Mouse (Mus musculus) megakaryocyte, embryonic 14.5 days (primary cell): Measurements from ENCODE around the gene Dnmt3a. TPM values are rescaled to one million over a fixed set of nuclear protein-coding genes. Genes with fewer than 3 reads are reported as not detected.

Experiments used
- H3K27me3 ChIP-seq: replicated peaks from 2 replicates; pipeline ENCODE3; 2012; ENCODE audit warnings: inconsistent platforms
- H3K36me3 ChIP-seq: replicated peaks from 2 replicates; pipeline ENCODE3; 2012; ENCODE audit warnings: low read length, inconsistent platforms, mixed read lengths
- H3K4me1 ChIP-seq: 2 replicates; pipeline ENCODE4 v1.6.1; 2012; ENCODE audit warnings: inconsistent platforms
- H3K4me3 ChIP-seq: replicated peaks from 2 replicates; pipeline ENCODE3; 2012; ENCODE audit warnings: moderate library complexity, mild to moderate bottlenecking, inconsistent platforms
- H3K9me3 ChIP-seq: 2 replicates; pipeline ENCODE4 v1.6.1; 2012; ENCODE audit warnings: inconsistent platforms
- FLI1 ChIP-seq: IDR thresholded peaks from 2 replicates; pipeline ENCODE4 v1.6.1; 2012; ENCODE audit warnings: low read length, inconsistent platforms, mixed read lengths
- GATA1 ChIP-seq: IDR thresholded peaks from 3 replicates; pipeline ENCODE4 v1.6.1; 2012; ENCODE audit warnings: mixed read lengths, low read length, inconsistent platforms, borderline replicate concordance
- polyA plus RNA-seq: library from polyadenylated mRNA; stranded (reverse); fragments of >175 nt; gene quantifications from 2 replicates; pipeline ENCODE4 v1.2.3, GENCODE M21; 2012; ENCODE audit warnings: low replicate concordance; ENCODE audit not compliant: insufficient read depth

The Dnmt3a gene
- polyA plus RNA-seq, 1 experiment, result 30.1 TPM

DNA sequence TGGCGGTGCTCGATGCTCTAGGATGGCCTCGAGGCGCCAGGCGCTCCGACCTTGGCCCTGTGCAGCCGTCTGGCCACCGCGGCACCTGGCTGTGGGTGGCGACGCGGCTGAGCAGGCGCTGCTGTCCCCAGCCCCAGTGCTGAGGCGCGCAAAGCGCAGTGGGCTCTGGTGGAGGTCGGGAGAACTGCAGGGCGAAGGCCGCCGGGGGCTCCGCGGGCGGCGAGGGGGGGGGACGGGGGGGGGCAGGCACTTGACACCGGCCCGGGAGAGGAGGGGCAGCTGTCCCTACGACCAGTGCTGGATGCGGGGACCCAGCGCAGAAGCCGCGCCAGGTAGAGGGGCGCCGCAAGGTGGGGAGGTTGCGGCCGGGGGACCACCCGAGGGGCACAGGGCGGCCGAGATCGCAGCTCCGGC, 471 bp downstream of the Dnmt3a start:
- H3K27me3 ChIP-seq, result peaks cover 29% of the 10 kb centered on the region
- H3K4me3 ChIP-seq, result peak overlapping the region; percentile 94

DNA sequence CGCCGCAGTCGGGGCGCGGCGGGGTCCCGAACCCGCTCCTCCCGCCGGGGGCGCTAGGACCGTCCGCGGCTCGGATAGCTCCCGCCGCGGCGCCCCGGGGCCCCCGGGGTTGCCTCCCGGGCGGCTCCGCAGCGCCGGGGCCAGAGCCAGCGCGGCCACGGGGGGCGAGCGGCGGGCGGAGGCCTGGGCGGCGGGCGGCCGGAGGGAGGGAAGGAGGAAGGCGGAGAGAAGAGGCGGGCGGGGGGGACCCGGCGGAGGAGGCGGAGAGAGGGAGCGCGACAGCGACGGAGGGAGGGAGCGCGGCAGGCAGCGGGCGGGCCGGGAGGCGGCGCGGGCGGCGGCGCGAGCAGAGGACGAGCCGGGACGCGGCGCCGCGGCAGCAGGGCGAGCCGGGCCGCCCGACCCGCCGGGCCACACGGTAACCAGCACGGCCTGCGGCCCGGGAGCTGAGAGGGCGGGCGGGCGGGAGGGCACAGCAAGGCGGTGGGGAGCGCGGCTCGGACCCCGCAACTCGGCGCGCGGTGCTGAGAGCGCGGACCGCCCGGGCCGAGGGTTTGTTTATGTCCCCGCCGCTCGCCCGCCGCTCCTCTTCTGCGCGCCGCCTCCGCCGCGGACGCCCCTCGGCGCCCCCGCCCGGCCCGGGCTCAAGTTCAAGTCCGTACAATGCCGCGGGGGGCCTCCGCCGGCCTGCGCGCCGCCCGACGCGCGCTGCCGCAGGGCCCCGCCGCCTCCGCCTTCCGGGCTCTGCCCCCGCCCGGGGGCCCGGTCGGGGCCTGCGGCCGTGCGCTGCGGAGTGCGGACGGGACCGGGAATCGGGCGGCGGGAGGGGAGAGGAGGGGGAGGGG, 1.1 kb downstream of the Dnmt3a start:
- H3K36me3 ChIP-seq, result peaks cover 9% of the 10 kb centered on the region
- H3K4me1 ChIP-seq, result peaks cover 61% of the 10 kb centered on the region
- H3K9me3 ChIP-seq, result no peaks in the 10 kb centered on the region
- TF ChIP-seq FLI1, result no peak
- TF ChIP-seq GATA1, result no peak
- H3K27me3 ChIP-seq, result peaks cover 29% of the 10 kb centered on the region
- peak overlapping the region; percentile 94 for H3K4me3 ChIP-seq

More for the DNA sequence above, 471 bp downstream of the Dnmt3a start:
- Histone ChIP-seq H3K9me3 (no peaks in the 10 kb centered on the region), H3K36me3 (peaks cover 9% of the 10 kb centered on the region), H3K4me1 (peaks cover 61% of the 10 kb centered on the region)
- no peak for TF ChIP-seq FLI1
- no peak for TF ChIP-seq GATA1

DNA sequence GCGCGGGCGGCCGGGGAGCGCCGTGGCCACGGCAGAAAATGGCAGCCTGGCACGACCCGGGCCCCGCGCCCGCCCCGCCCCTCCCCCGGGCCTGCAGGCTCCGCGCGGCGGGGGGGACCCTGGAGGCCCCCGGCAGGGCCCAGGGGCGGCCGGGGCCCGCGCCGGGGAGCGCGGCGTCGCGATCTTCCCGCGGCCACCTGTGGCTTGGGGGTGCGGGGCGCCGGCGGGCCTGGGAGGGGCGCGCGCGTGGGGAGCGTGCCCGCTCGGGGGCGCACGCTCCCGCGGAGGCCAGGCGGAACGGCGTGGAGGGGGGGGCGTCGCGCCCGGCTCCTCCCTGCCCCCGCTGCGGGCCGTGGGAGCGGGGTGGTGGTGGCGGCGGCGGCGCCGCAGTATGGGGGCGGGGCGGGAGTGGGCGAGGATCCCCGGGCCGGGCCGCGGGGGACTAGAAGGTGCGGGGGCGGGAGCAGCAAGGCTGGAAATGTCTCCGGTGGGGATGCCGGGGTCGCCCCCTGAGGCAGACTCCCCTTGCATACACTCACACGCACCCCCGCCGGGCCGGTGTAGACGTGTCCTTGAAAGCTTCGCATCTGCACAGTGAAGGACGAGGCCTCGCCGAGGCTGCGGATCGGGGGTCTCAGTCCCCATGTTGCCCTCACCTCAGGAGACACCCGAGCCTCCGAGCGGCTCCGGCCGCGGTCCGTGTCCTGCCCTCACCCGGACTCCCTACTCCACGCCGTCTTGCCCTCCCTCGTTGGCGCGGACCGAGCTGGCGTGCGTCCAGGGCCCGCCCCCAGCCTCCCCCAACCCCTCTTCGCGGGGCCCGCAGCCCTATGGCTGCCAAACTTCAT, 2.0 kb downstream of the Dnmt3a start:
- TF ChIP-seq FLI1 (no peak), GATA1 (no peak)
- H3K4me3 ChIP-seq, result peak overlapping the region; percentile 94
- H3K4me1 ChIP-seq, result peaks cover 61% of the 10 kb centered on the region
- H3K27me3 ChIP-seq, result peaks cover 21% of the 10 kb centered on the region
- H3K36me3 ChIP-seq, result peaks cover 14% of the 10 kb centered on the region
- H3K9me3 ChIP-seq, result no peaks in the 10 kb centered on the region

DNA sequence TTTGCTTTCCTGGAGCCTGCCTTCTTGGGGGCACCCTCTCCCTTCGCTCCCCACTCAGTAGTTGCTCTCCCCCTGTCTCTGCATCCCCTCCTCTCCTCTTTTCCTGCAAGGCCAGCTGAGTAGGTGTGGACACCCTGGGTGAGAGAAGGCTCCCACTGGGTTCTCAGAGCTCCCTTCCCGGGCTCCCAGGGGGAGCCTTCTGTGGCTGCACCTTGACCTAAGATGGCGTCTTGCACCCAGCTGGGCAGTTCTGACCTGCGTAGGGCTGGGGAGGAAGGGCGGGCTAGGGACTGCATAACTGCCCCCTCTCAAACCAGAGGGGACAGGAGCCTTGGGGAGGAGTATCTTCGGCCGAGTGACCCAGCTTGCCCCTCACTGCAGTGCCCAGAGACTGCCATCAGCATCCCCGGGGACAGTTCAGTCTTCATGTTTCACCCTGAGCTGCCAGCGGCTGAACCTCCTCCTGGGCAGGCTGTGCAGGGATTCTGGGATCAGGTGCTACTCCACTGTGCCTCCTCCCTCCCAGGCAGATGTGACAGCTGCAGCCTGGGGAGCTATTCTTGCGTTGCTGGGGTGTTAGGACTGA, 2.7 kb downstream of the Dnmt3a start:
- peak overlapping the region; percentile 94 for H3K4me3 ChIP-seq
- peaks cover 18% of the 10 kb centered on the region for H3K27me3 ChIP-seq
- H3K4me1 ChIP-seq, result peaks cover 64% of the 10 kb centered on the region
- H3K9me3 ChIP-seq, result no peaks in the 10 kb centered on the region
- H3K36me3 ChIP-seq, result peaks cover 20% of the 10 kb centered on the region
- no peak for TF ChIP-seq GATA1
- TF ChIP-seq FLI1, result no peak

DNA sequence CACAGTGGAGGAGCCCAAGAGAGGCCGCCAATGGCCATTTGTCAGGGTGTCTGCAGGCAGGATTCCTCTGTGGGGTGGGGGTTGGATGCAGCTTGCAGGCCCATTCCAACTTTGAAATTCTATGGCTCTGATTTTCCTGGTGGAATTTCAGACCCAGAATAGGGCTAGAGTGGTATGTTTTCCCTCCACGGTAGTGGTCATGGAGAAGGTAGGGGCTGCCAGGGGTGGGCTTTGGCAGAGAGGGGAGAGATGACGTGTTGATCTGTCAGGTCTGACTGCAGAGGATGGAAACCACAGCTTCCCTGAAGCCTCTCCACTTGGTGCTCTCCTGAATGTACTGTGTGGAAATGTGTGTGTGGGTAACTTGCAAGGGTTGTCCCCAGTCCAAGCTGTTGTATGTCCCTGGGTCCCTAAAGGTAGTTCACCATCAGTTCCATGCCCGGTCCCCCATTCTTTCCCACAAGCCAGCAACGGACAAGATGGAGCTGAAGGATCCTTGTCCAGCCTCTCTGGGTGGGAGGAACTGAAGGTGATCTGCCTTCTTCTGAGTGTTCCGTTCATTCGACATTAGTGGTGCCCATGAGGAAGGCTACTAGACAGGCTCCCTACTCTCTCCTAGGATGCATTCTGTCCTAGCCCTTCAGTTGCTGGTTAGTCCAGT, 3.8 kb downstream of the Dnmt3a start:
- H3K4me3 ChIP-seq, result peak overlapping the region; percentile 38
- H3K9me3 ChIP-seq, result no peaks in the 10 kb centered on the region
- peaks cover 29% of the 10 kb centered on the region for H3K36me3 ChIP-seq
- TF ChIP-seq FLI1 (no peak), GATA1 (no peak)
- peaks cover 74% of the 10 kb centered on the region for H3K4me1 ChIP-seq
- H3K27me3 ChIP-seq, result peaks cover 10% of the 10 kb centered on the region

DNA sequence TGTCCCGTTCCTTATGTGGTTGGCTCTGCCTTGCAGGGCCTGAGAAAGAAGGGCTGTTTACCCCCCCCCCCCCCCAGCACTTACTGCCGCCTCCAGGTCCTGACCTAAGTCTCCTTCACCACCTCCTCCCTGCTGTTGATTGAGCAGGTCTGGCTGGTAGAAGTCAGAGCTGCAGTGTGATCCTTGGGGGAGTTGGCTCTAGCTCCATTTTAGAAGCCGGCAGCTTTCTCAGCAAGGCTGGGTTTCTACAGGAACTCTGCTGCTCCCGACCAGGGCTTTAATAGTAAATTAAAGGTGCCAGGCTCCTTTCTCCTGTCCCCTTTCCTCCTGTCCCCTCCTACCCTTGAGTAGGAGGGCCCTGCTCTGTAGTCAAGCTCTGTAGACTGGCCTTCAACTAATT, 4.6 kb downstream of the Dnmt3a start:
- peaks cover 4% of the 10 kb centered on the region for H3K27me3 ChIP-seq

DNA sequence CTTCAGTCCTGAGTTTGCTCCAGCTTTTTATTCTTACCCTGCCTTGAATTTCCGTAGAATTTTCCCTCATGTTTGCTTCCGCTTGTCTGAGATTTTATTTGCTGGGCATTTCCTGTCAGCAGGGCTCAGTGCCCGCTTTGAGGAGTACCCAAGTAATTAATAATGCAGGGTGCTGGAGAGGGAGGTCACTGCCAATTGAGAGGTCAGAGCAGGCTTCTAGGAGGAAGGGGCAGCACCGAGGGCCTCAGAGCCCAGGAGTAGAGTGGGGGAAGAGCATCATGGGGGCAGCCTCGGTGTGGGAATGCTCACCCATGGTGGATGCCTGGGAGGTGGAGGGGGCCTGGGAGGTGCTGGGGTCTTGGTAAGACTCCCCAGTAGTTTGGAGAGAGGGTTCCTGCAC, 5.8 kb downstream of the Dnmt3a start:
- H3K36me3 ChIP-seq, result peaks cover 47% of the 10 kb centered on the region
- H3K27me3 ChIP-seq, result no peaks in the 10 kb centered on the region
- TF ChIP-seq FLI1 (no peak), GATA1 (no peak)
- H3K4me3 ChIP-seq, result peak overlapping the region; percentile 82
- no peaks in the 10 kb centered on the region for H3K9me3 ChIP-seq
- H3K4me1 ChIP-seq, result peaks cover 85% of the 10 kb centered on the region

More for the DNA sequence above, 4.6 kb downstream of the Dnmt3a start:
- TF ChIP-seq FLI1 (no peak), GATA1 (no peak)
- Histone ChIP-seq H3K36me3 (peaks cover 37% of the 10 kb centered on the region), H3K4me3 (no peak overlapping the region), H3K4me1 (peaks cover 81% of the 10 kb centered on the region), H3K9me3 (no peaks in the 10 kb centered on the region)

DNA sequence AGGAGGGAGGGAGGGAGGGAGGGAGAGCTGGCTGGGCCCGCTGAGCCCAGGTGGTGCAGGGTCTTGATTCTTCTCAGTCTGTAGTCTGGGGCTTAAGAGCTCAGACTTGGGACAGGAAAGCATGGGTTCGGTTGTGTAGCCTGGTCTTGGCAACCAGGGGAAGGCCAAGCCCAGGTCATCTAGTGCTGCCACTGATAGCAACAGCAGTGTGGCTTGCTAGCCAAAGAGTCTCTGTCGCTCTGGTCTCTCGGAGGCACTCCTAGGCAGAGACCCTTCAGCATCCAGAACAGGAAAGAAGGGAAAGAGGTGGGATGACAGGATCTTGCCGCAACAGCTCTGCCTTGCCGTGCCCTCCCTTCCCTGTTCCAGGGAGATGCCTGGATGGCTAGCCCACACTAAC, 6.4 kb downstream of the Dnmt3a start:
- H3K4me3 ChIP-seq, result peak overlapping the region; percentile 80
- peaks cover 53% of the 10 kb centered on the region for H3K36me3 ChIP-seq
- TF ChIP-seq FLI1 (no peak), GATA1 (no peak)
- peaks cover 91% of the 10 kb centered on the region for H3K4me1 ChIP-seq
- no peaks in the 10 kb centered on the region for H3K9me3 ChIP-seq
- no peaks in the 10 kb centered on the region for H3K27me3 ChIP-seq

DNA sequence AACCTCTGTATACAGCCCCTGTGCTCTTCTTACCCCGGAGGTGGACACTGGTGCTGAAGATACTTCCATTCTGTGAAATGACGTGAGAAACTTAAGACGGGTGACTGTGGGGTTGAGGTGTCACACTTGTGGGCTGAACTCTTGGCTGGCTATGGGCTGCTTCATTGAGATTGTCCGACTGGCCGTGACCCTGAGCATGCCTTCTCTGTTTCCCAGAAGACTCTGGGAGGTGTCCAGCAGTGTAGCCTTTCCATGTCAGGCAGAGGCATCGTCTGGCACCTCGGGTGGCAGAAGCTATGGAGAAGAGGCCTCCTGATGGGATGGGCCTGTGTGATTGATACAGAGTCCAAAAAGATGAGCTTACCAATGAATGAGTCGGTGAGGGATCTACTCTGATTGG, 7.3 kb downstream of the Dnmt3a start:
- no peaks in the 10 kb centered on the region for H3K27me3 ChIP-seq
- H3K4me3 ChIP-seq, result no peak overlapping the region

More for the DNA sequence above, 7.3 kb downstream of the Dnmt3a start:
- H3K9me3 ChIP-seq, result no peaks in the 10 kb centered on the region
- TF ChIP-seq GATA1 (no peak), FLI1 (no peak)
- H3K4me1 ChIP-seq, result peaks cover 96% of the 10 kb centered on the region
- peaks cover 62% of the 10 kb centered on the region for H3K36me3 ChIP-seq
